Mouse (Mus musculus): ENCODE results near the gene Npas2. TPM values are rescaled to one million over a fixed set of nuclear protein-coding genes. Genes with fewer than 3 reads are reported as not detected.

The Npas2 gene
- polyA plus RNA-seq, 1 experiment from 2014 or later = 0.15 TPM

GRCm38 (mm10) chr1:39362515-39362893, 169.0 kb downstream of the Npas2 start:
- 58% methylated on average over 7 of the region's 7 CpGs for WGBS
- Histone ChIP-seq H3K27me3 (ENCODE audit: low read depth, poor library complexity, severe bottlenecking) (peaks cover 15% of the 10 kb centered on the region; the same call in 1 of the 2 replicates), H3K36me3 (no peaks in the 10 kb centered on the region), H3K27ac (no peak overlapping the region), H3K4me1 (peaks cover 15% of the 10 kb centered on the region), H3K4me3 (no peak overlapping the region), H3K9me3 (replicated peaks) (no peaks in the 10 kb centered on the region)
- DNase-seq (ENCODE audit: low spot score) = no peak

- 66% methylated on average over 1 of the region's 1 CpGs for WGBS
- no peak for DNase-seq (ENCODE audit: low spot score)
- Histone ChIP-seq H3K36me3 (peaks cover 18% of the 10 kb centered on the region), H3K4me1 (peaks cover 23% of the 10 kb centered on the region), H3K27ac (no peak overlapping the region), H3K27me3 (ENCODE audit: low read depth, poor library complexity, severe bottlenecking) (peaks cover 12% of the 10 kb centered on the region; the same call in 1 of the 2 replicates), H3K9me3 (replicated peaks) (no peaks in the 10 kb centered on the region), H3K4me3 (no peak overlapping the region)
Observed at GRCm38 (mm10) chr1:39365562-39365961, 172.0 kb downstream of the Npas2 start.

GRCm38 (mm10) chr1:39367045-39367444, 173.5 kb downstream of the Npas2 start:
- Histone ChIP-seq H3K27ac (peak overlapping the region; percentile 95), H3K36me3 (peaks cover 33% of the 10 kb centered on the region), H3K9me3 (replicated peaks) (no peaks in the 10 kb centered on the region)

GRCm38 (mm10) chr1:39367601-39368266, 174.2 kb downstream of the Npas2 start, which contains the start of gene Rpl31:
Rpl31 (plus strand) TSS chr1:39367842.
- H3K9me3 ChIP-seq (replicated peaks) = no peaks in the 10 kb centered on the region
- peaks cover 40% of the 10 kb centered on the region for H3K36me3 ChIP-seq
- peak within 1 kb of the TSS; percentile 92 for H3K4me3 ChIP-seq
- peak; percentile 95 for DNase-seq (ENCODE audit: low spot score)
- peaks cover 16% of the 10 kb centered on the region for H3K4me1 ChIP-seq
- H3K27me3 ChIP-seq (ENCODE audit: low read depth, poor library complexity, severe bottlenecking) = no peaks in the 10 kb centered on the region
- peak within 1 kb of the TSS; percentile 95 for H3K27ac ChIP-seq
- WGBS = under 1% methylated on average over 61 of the region's 62 CpGs

More at GRCm38 (mm10) chr1:39367045-39367444, 173.5 kb downstream of the Npas2 start:
- peaks cover 18% of the 10 kb centered on the region for H3K4me1 ChIP-seq
- no peak for DNase-seq (ENCODE audit: low spot score)
- H3K27me3 ChIP-seq (ENCODE audit: low read depth, poor library complexity, severe bottlenecking) = no peaks in the 10 kb centered on the region
- H3K4me3 ChIP-seq = peak overlapping the region; percentile 92
- WGBS = 26% methylated on average over 6 of the region's 6 CpGs

- under 1% methylated on average over 34 of the region's 34 CpGs for WGBS
- Histone ChIP-seq H3K27ac (peak overlapping the region; percentile 95), H3K36me3 (peaks cover 46% of the 10 kb centered on the region), H3K4me1 (peaks cover 16% of the 10 kb centered on the region), H3K4me3 (peak overlapping the region; percentile 92), H3K27me3 (ENCODE audit: low read depth, poor library complexity, severe bottlenecking) (no peaks in the 10 kb centered on the region), H3K9me3 (replicated peaks) (no peaks in the 10 kb centered on the region)
- DNase-seq (ENCODE audit: low spot score) = peak; percentile 62
Observed at GRCm38 (mm10) chr1:39368267-39368841, 174.8 kb downstream of the Npas2 start.

- no peak overlapping the region for H3K4me3 ChIP-seq
- 92% methylated on average over 6 of the region's 6 CpGs for WGBS
Observed at GRCm38 (mm10) chr1:39370431-39370830, 176.9 kb downstream of the Npas2 start.

GRCm38 (mm10) chr1:39372220-39372843, 178.8 kb downstream of the Npas2 start:
- Histone ChIP-seq H3K36me3 (peaks cover 72% of the 10 kb centered on the region), H3K4me3 (no peak overlapping the region), H3K27ac (no peak overlapping the region), H3K27me3 (ENCODE audit: low read depth, poor library complexity, severe bottlenecking) (no peaks in the 10 kb centered on the region), H3K9me3 (replicated peaks) (no peaks in the 10 kb centered on the region), H3K4me1 (peaks cover 9% of the 10 kb centered on the region)
- no peak for DNase-seq (ENCODE audit: low spot score)
- WGBS = 89% methylated on average over 8 of the region's 8 CpGs

More at GRCm38 (mm10) chr1:39370431-39370830, 176.9 kb downstream of the Npas2 start:
- no peaks in the 10 kb centered on the region for H3K27me3 ChIP-seq (ENCODE audit: low read depth, poor library complexity, severe bottlenecking)
- no peak for DNase-seq (ENCODE audit: low spot score)
- no peaks in the 10 kb centered on the region for H3K9me3 ChIP-seq (replicated peaks)
- H3K36me3 ChIP-seq = peaks cover 59% of the 10 kb centered on the region
- H3K27ac ChIP-seq = no peak overlapping the region
- peaks cover 16% of the 10 kb centered on the region for H3K4me1 ChIP-seq

- H3K4me1 ChIP-seq = peaks cover 9% of the 10 kb centered on the region
- DNase-seq (ENCODE audit: low spot score) = no peak
- WGBS = 66% methylated on average over 4 of the region's 4 CpGs
- no peaks in the 10 kb centered on the region for H3K27me3 ChIP-seq (ENCODE audit: low read depth, poor library complexity, severe bottlenecking)
- no peak overlapping the region for H3K27ac ChIP-seq
- no peaks in the 10 kb centered on the region for H3K9me3 ChIP-seq (replicated peaks)
- no peak overlapping the region for H3K4me3 ChIP-seq
- H3K36me3 ChIP-seq = peaks cover 75% of the 10 kb centered on the region
Observed at GRCm38 (mm10) chr1:39373378-39373777, 179.8 kb downstream of the Npas2 start.

GRCm38 (mm10) chr1:39374231-39374809, 180.8 kb downstream of the Npas2 start:
- Histone ChIP-seq H3K27me3 (ENCODE audit: low read depth, poor library complexity, severe bottlenecking) (no peaks in the 10 kb centered on the region), H3K4me1 (peaks cover 3% of the 10 kb centered on the region), H3K4me3 (no peak overlapping the region), H3K36me3 (peaks cover 69% of the 10 kb centered on the region), H3K9me3 (replicated peaks) (no peaks in the 10 kb centered on the region), H3K27ac (no peak overlapping the region)
- DNase-seq (ENCODE audit: low spot score) = no peak
- WGBS = 88% methylated on average over 5 of the region's 5 CpGs

- H3K27ac ChIP-seq = no peak overlapping the region
- WGBS = 89% methylated on average over 7 of the region's 7 CpGs
- H3K27me3 ChIP-seq (ENCODE audit: low read depth, poor library complexity, severe bottlenecking) = no peaks in the 10 kb centered on the region
- peaks cover 51% of the 10 kb centered on the region for H3K36me3 ChIP-seq
- no peaks in the 10 kb centered on the region for H3K4me1 ChIP-seq
- no peak for DNase-seq (ENCODE audit: low spot score)
- H3K9me3 ChIP-seq (replicated peaks) = no peaks in the 10 kb centered on the region
- H3K4me3 ChIP-seq = no peak overlapping the region
Observed at GRCm38 (mm10) chr1:39376121-39376520, 182.6 kb downstream of the Npas2 start.

GRCm38 (mm10) chr1:39376726-39377240, 183.3 kb downstream of the Npas2 start:
- Histone ChIP-seq H3K36me3 (peaks cover 44% of the 10 kb centered on the region), H3K9me3 (replicated peaks) (no peaks in the 10 kb centered on the region), H3K27me3 (ENCODE audit: low read depth, poor library complexity, severe bottlenecking) (no peaks in the 10 kb centered on the region), H3K4me1 (no peaks in the 10 kb centered on the region), H3K4me3 (no peak overlapping the region), H3K27ac (no peak overlapping the region)
- no peak for DNase-seq (ENCODE audit: low spot score)
- WGBS = 89% methylated on average over 9 of the region's 9 CpGs

GRCm38 (mm10) chr1:39378540-39378939, 185.0 kb downstream of the Npas2 start:
- H3K27ac ChIP-seq = no peak overlapping the region
- H3K27me3 ChIP-seq (ENCODE audit: low read depth, poor library complexity, severe bottlenecking) = no peaks in the 10 kb centered on the region
- DNase-seq (ENCODE audit: low spot score) = no peak
- no peak overlapping the region for H3K4me3 ChIP-seq
- WGBS = 78% methylated on average over 1 of the region's 1 CpGs
- no peaks in the 10 kb centered on the region for H3K4me1 ChIP-seq
- H3K9me3 ChIP-seq (replicated peaks) = no peaks in the 10 kb centered on the region
- H3K36me3 ChIP-seq = peaks cover 26% of the 10 kb centered on the region

GRCm38 (mm10) chr1:39379021-39379420, 185.5 kb downstream of the Npas2 start:
- H3K4me1 ChIP-seq = no peaks in the 10 kb centered on the region
- H3K27ac ChIP-seq = no peak overlapping the region
- H3K27me3 ChIP-seq (ENCODE audit: low read depth, poor library complexity, severe bottlenecking) = no peaks in the 10 kb centered on the region
- DNase-seq (ENCODE audit: low spot score) = no peak
- H3K9me3 ChIP-seq (replicated peaks) = no peaks in the 10 kb centered on the region
- WGBS = 84% methylated on average over 5 of the region's 5 CpGs
- H3K4me3 ChIP-seq = no peak overlapping the region
- H3K36me3 ChIP-seq = peaks cover 22% of the 10 kb centered on the region

All from limb, embryonic 10.5 days (tissue).